Mouse (Mus musculus): ENCODE results near the gene Glis1.
"Not testable (repeated sequence)": the region's sequence is repeated elsewhere in the genome, so short reads cannot be mapped to it uniquely, and the experiment has no call there.

Glis1 gene

GRCm38 (mm10) chr4:107577146-107577839, 142.9 kb downstream of the Glis1 start:
- in situ Hi-C loops (cut with MboI): no loop called here

GRCm38 (mm10) chr4:107580883-107581282, 146.5 kb downstream of the Glis1 start:
- in situ Hi-C loops (cut with MboI): no loop called here

- in situ Hi-C loops (cut with MboI): no loop called here
Observed at GRCm38 (mm10) chr4:107586391-107586790, 152.0 kb downstream of the Glis1 start.

GRCm38 (mm10) chr4:107588637-107589036, 154.2 kb downstream of the Glis1 start:
- in situ Hi-C loops (cut with MboI): no loop called here

- in situ Hi-C loops (cut with MboI): no loop called here
Observed at GRCm38 (mm10) chr4:107589046-107589445, 154.7 kb downstream of the Glis1 start.

GRCm38 (mm10) chr4:107590805-107591534, 156.6 kb downstream of the Glis1 start:
- in situ Hi-C loops (cut with MboI): no loop called here

GRCm38 (mm10) chr4:107593426-107593825, 159.0 kb downstream of the Glis1 start:
- in situ Hi-C loops (cut with MboI): no loop called here

GRCm38 (mm10) chr4:107597226-107597897, 163.0 kb downstream of the Glis1 start:
- in situ Hi-C loops (cut with MboI): no loop called here

- in situ Hi-C loops (cut with MboI): no loop called here
Observed at GRCm38 (mm10) chr4:107597898-107598580, 163.6 kb downstream of the Glis1 start.

- in situ Hi-C loops (cut with MboI): not testable (repeated sequence)
Observed at GRCm38 (mm10) chr4:107598581-107598958, 164.2 kb downstream of the Glis1 start.

GRCm38 (mm10) chr4:107602284-107602683, 167.9 kb downstream of the Glis1 start:
- in situ Hi-C loops (cut with MboI): no loop called here

- in situ Hi-C loops (cut with MboI): no loop called here
Observed at GRCm38 (mm10) chr4:107602787-107603186, 168.4 kb downstream of the Glis1 start.

- in situ Hi-C loops (cut with MboI): no loop called here
Observed at GRCm38 (mm10) chr4:107603208-107603607, 168.8 kb downstream of the Glis1 start.

- in situ Hi-C loops (cut with MboI): no loop called here
Observed at GRCm38 (mm10) chr4:107605964-107606602, 171.7 kb downstream of the Glis1 start.

GRCm38 (mm10) chr4:107609775-107610174, 175.4 kb downstream of the Glis1 start:
- in situ Hi-C loops (cut with MboI): no loop called here

- in situ Hi-C loops (cut with MboI): no loop called here
Observed at GRCm38 (mm10) chr4:107611888-107612650, 177.7 kb downstream of the Glis1 start.

GRCm38 (mm10) chr4:107617596-107618230, 183.3 kb downstream of the Glis1 start:
- in situ Hi-C loops (cut with MboI): no loop called here

GRCm38 (mm10) chr4:107619487-107619886, 185.1 kb downstream of the Glis1 start:
- in situ Hi-C loops (cut with MboI): no loop called here

- in situ Hi-C loops (cut with MboI): no loop called here
Observed at GRCm38 (mm10) chr4:107621366-107621765, 187.0 kb downstream of the Glis1 start.

GRCm38 (mm10) chr4:107622296-107622695, 187.9 kb downstream of the Glis1 start:
- in situ Hi-C loops (cut with MboI): no loop called here

All from mature B cell (primary cell).